Comparison of ENCODE assay signal across 11 mouse cellular contexts in the genomic region with DNA sequence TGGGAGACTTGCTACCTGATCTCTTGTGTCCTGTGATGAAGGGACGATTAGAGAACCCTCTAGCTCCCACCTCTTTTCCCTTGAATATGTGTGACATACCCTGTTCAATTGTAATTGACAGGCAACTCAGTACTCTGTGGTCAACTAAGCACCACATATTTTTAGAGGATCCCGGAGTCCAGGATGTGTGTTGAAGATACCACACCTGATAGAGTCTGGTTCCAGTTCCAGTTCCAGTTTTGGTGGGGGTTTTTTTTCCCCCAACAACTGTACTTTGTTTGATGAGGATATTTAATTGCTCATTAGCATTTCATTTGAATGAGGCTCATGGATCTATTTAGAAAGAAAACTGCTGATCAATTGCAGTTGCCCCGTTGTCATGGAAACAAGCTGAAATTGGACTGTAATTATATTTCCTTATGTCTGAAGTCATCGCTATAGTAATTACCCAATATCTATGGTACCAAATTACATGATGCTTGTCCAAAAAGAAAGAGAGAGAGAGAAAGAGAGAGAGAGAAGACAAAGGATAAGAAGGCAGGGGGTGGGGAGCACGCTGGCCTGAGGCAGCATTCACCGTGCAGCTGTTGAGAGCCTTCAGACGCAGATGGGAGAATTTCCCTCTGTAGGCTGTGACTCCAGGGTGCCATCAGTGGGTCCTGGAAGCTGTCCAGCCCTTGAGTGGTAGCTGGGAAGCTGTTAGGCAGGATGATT.
A peak's percentile ranks its signal among the peaks of the same experiment; 100 is the strongest.
DNase-seq lines count a peak whose midpoint lies in the region; ATAC-seq and TF ChIP-seq lines count a peak whose summit lies in the region.
"Had no signal": no experiment of that assay in that cellular context is flagged by ENCODE, and none has a peak within 500 bp of the region (broad histone marks: within the 10 kb centered on the region; RNA-seq: fewer than 3 reads in every experiment).

No protein-coding gene starts in this region.

- TF ChIP-seq CTCF in lung, postnatal 0 days (IDR thresholded peaks at IDR 0.05) = no peak

- no peak for TF ChIP-seq EP300 in lung, postnatal 0 days (IDR thresholded peaks at IDR 0.05)

- H3K9ac ChIP-seq in forebrain, embryonic 16.5 days (replicated peaks; ENCODE audit: low read depth, low read length) = no peak overlapping the region
- no peak overlapping the region for H3K9ac ChIP-seq in lung, postnatal 0 days (replicated peaks; ENCODE audit: low read depth)

- no peaks in the 10 kb centered on the region for H3K9me3 ChIP-seq in forebrain, embryonic 16.5 days (ENCODE audit: control insufficient read depth, low read length)
- H3K9me3 ChIP-seq in lung, postnatal 0 days (ENCODE audit: low read length) = no peaks in the 10 kb centered on the region

- peak overlapping the region; percentile 84 for H3K27ac ChIP-seq in forebrain, embryonic 16.5 days (ENCODE audit: low read length)
- no peak overlapping the region for H3K27ac ChIP-seq in lung, postnatal 0 days (ENCODE audit: low read length)
- H3K27ac ChIP-seq: kidney, postnatal 0 days had no signal

- 5% methylated on average over 7 of the region's 7 CpGs for WGBS in forebrain, embryonic 16.5 days
- WGBS in lung, postnatal 0 days = 90% methylated on average over 7 of the region's 7 CpGs

- peak; percentile 40 for DNase-seq in right cerebral cortex, postnatal 14 days
- no peak for DNase-seq in right cerebral cortex, adult 18-20 months
- DNase-seq in layer of hippocampus, postnatal 14 days (ENCODE audit: low spot score in 2 of 2) = peak; percentile 27 to 62
- no peak for DNase-seq in heart, adult 11 months
- no peak for DNase-seq in kidney, adult 11 months
- DNase-seq in lung, postnatal 0 days (ENCODE audit: low spot score) = no peak
- DNase-seq: lung, adult 18-20 months; thymus, postnatal 14 days had no signal

- peaks cover 28% of the 10 kb centered on the region for H3K4me1 ChIP-seq in forebrain, embryonic 16.5 days (replicated peaks; ENCODE audit: control insufficient read depth, insufficient read depth, low read length)
- no peaks in the 10 kb centered on the region for H3K4me1 ChIP-seq in lung, postnatal 0 days (ENCODE audit: insufficient read depth, low read depth, low read length)

- no peaks in the 10 kb centered on the region for H3K36me3 ChIP-seq in forebrain, embryonic 16.5 days (ENCODE audit: control insufficient read depth, insufficient read depth)
- no peaks in the 10 kb centered on the region for H3K36me3 ChIP-seq in lung, postnatal 0 days (ENCODE audit: insufficient read depth, low read length)

- H3K27me3 ChIP-seq in forebrain, embryonic 16.5 days (replicated peaks; ENCODE audit: control insufficient read depth, insufficient read depth, low read length) = no peaks in the 10 kb centered on the region
- no peaks in the 10 kb centered on the region for H3K27me3 ChIP-seq in lung, postnatal 0 days (replicated peaks; ENCODE audit: insufficient read depth, low read length)
- H3K27me3 ChIP-seq: megakaryocyte, embryonic 14.5 days had no signal

- no peak overlapping the region for H3K4me2 ChIP-seq in forebrain, embryonic 16.5 days (ENCODE audit: low read length)
- H3K4me2 ChIP-seq in lung, postnatal 0 days (replicated peaks; ENCODE audit: low read depth, low read length) = no peak overlapping the region

- no peak overlapping the region for H3K4me3 ChIP-seq in forebrain, embryonic 16.5 days (replicated peaks; ENCODE audit: low read length)
- H3K4me3 ChIP-seq in lung, postnatal 0 days (ENCODE audit: low read depth, low read length) = no peak overlapping the region
- H3K4me3 ChIP-seq: megakaryocyte, embryonic 14.5 days had no signal

- peak; percentile 88 for ATAC-seq in forebrain, embryonic 16.5 days
- ATAC-seq in lung, postnatal 0 days = no peak

Comparison
In these comparisons a context has a peak if more than half of its experiments do, and no peak if none do; other contexts are left out.
1. DNase-seq: peak in right cerebral cortex, postnatal 14 days (single experiment) and layer of hippocampus, postnatal 14 days (2 of 2); none in right cerebral cortex, adult 18-20 months (single experiment), heart, adult 11 months (single experiment), kidney, adult 11 months (single experiment) and lung, postnatal 0 days (single experiment).